Mouse (Mus musculus): ENCODE measurements around the gene Pld6. TPM values are rescaled to one million over a fixed set of nuclear protein-coding genes. Genes with fewer than 3 reads are reported as not detected.
"Not testable (repeated sequence)": the region's sequence is repeated elsewhere in the genome, so short reads cannot be mapped to it uniquely, and the experiment has no call there.

The Pld6 gene
- polyA plus RNA-seq, 1 experiment from 2014 or later: 5.0 TPM

DNA sequence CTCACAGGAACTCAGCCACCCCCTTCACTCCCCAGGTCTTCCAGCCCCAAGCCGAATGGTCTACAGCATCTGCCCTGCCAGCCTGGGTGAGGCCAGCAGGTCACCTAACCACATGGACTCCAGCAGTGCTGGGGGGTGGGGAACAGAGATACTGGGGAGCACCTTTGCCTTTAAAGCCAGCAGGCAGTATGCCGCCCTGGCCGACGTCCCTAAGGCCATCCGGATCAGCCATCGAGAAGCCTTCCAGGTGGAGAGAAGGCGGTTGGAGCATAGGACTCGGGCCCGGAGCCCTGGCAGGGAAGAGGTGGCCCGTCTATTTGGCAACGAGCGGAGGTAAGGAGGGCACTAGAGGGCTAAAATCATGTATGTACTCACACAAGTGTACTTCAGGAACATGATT, 50.2 kb downstream of the Pld6 start:
- Histone ChIP-seq H3K4me1 (replicated peaks) (0 out of 2 replicates have a peak, but pooled peaks cover 2% of the 10 kb centered on the region), H3K27me3 (no peaks in the 10 kb centered on the region), H3K36me3 (peaks cover 85% of the 10 kb centered on the region), H3K9ac (no peak overlapping the region), H3K27ac (no peak overlapping the region), H3K9me3 (no peaks in the 10 kb centered on the region), H3K4me3 (no peak overlapping the region), H3K4me2 (no peak overlapping the region)
- 96% methylated on average over 12 of the region's 12 CpGs for WGBS
- ATAC-seq (ENCODE audit: low FRiP score): no peak

DNA sequence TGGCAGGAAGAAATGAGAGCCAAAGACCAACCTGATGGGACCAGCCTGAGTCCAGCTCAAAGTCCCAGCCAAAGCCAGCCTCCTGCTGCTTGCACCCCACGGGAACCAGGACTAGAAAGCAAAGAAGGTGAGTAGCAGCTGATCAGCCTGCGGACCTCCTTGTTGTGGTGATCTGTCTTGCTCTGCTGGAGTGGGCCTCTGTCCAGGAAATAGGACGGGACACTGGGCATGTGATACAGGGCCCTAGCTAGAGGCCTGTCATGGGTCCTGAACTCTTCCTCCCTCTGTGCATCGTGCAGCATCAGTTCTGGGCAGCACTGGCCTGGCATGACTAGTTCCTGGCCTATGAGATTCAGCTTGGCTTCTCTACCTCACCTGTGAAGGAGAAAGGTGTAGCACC, 51.5 kb downstream of the Pld6 start:
- H3K9ac ChIP-seq; H3K9me3 ChIP-seq; H3K4me2 ChIP-seq; H3K4me1 ChIP-seq (replicated peaks); H3K27ac ChIP-seq; ATAC-seq (ENCODE audit: low FRiP score); H3K27me3 ChIP-seq; H3K4me3 ChIP-seq: not testable (repeated sequence)
- 82% methylated on average over 4 of the region's 4 CpGs for WGBS
- H3K36me3 ChIP-seq: peaks cover 84% of the 10 kb centered on the region

DNA sequence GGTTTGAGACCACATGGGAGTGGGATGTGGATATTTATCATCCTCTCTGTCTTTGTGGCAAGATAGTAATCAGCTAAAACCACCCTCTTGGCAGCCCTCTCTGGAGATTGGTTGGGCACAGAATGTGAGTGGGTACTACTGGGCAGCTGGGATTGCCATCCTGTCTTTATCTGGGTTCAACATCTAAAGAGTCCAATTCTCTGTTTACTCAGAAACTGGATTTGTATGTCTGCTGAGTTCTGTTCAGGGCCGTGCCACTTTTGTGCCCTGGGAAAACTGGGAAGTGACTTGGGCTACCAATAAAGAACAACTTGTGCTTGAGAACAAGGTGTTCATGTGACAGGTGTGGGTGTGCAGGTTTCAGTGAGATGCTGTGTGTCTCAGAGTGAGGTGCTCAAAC, 53.1 kb downstream of the Pld6 start:
- 0 out of 2 replicates have a peak, but pooled peaks cover 3% of the 10 kb centered on the region for H3K4me1 ChIP-seq (replicated peaks)
- H3K9ac ChIP-seq: no peak overlapping the region
- no peak overlapping the region for H3K27ac ChIP-seq
- ATAC-seq (ENCODE audit: low FRiP score): no peak
- no peaks in the 10 kb centered on the region for H3K27me3 ChIP-seq
- no peak overlapping the region for H3K4me2 ChIP-seq
- 95% methylated on average over 1 of the region's 1 CpGs for WGBS
- H3K4me3 ChIP-seq: no peak overlapping the region
- H3K9me3 ChIP-seq: no peaks in the 10 kb centered on the region
- peaks cover 83% of the 10 kb centered on the region for H3K36me3 ChIP-seq

Other genes starting within 250 kb of the Pld6 start
- gene Nlrp3, start 246.1 kb downstream of the Pld6 start, polyA plus RNA-seq (2015; fragmentation: Nextera tagmentation; extraction: Ambion mirVana): 0.18 and 0.21 TPM in 2 replicates
- not detected in 2 replicates for gene Olfr222, start 211.4 kb downstream of the Pld6 start, polyA plus RNA-seq (2015; fragmentation: Nextera tagmentation; extraction: Ambion mirVana)
- gene Olfr223, start 194.4 kb downstream of the Pld6 start, polyA plus RNA-seq (2015; fragmentation: Nextera tagmentation; extraction: Ambion mirVana): not detected in 2 replicates
- gene Mprip, start 126.3 kb downstream of the Pld6 start, polyA plus RNA-seq (2015; fragmentation: Nextera tagmentation; extraction: Ambion mirVana): 36.6 and 37.9 TPM in 2 replicates
- 39.6 and 41.0 TPM in 2 replicates for gene Flcn, start 22.4 kb upstream of the Pld6 start, polyA plus RNA-seq (2015; fragmentation: Nextera tagmentation; extraction: Ambion mirVana)
- 61.5 and 64.1 TPM in 2 replicates for gene Nt5m, start 51.8 kb upstream of the Pld6 start, polyA plus RNA-seq (2015; fragmentation: Nextera tagmentation; extraction: Ambion mirVana)
- gene Cops3, start 52.2 kb upstream of the Pld6 start, polyA plus RNA-seq (2015; fragmentation: Nextera tagmentation; extraction: Ambion mirVana): 205 and 210 TPM in 2 replicates
- gene Med9, start 160.6 kb upstream of the Pld6 start, polyA plus RNA-seq (2015; fragmentation: Nextera tagmentation; extraction: Ambion mirVana): 33.9 and 34.1 TPM in 2 replicates
- gene Rasd1, start 177.3 kb upstream of the Pld6 start, polyA plus RNA-seq (2015; fragmentation: Nextera tagmentation; extraction: Ambion mirVana): 0.93 and 1.2 TPM in 2 replicates